Mouse (Mus musculus): ENCODE data around the gene Fam187b. TPM values are rescaled to one million over a fixed set of nuclear protein-coding genes. Genes with fewer than 3 reads are reported as not detected.
A peak's percentile ranks its signal among the peaks of the same experiment; 100 is the strongest.

Gene Fam187b
- polyA plus RNA-seq, 1 experiment from 2014 or later = 13.7 TPM

- Histone ChIP-seq H3K36me3 (ENCODE audit: control insufficient read depth, insufficient read depth, low read length) (peaks cover 23% of the 10 kb centered on the region; the same call in 1 of the 2 replicates), H3K9ac (ENCODE audit: low read depth, low read length) (peak overlapping the region; percentile 99), H3K4me3 (ENCODE audit: low read length) (peak overlapping the region; percentile 93), H3K4me2 (ENCODE audit: low read depth, low read length) (peak overlapping the region; percentile 64), H3K4me1 (ENCODE audit: control insufficient read depth, insufficient read depth, low read length) (peaks cover 17% of the 10 kb centered on the region), H3K27ac (ENCODE audit: low read length) (peak overlapping the region; percentile 98), H3K27me3 (replicated peaks; ENCODE audit: control insufficient read depth, insufficient read depth, low read length) (no peaks in the 10 kb centered on the region), H3K9me3 (ENCODE audit: control insufficient read depth, low read length) (no peaks in the 10 kb centered on the region)
- ATAC-seq = peak; percentile 75
- 0% methylated on average over 43 of the region's 43 CpGs for WGBS
These were observed 16.2 kb upstream of the Fam187b start for GRCm38 (mm10) chr7:30957367-30957783.

GRCm38 (mm10) chr7:30958109-30958865 is 15.3 kb upstream of the Fam187b start:
- H3K4me2 ChIP-seq (ENCODE audit: low read depth, low read length) = peak overlapping the region; percentile 64
- peak overlapping the region; percentile 98 for H3K27ac ChIP-seq (ENCODE audit: low read length)
- H3K9me3 ChIP-seq (ENCODE audit: control insufficient read depth, low read length) = no peaks in the 10 kb centered on the region
- no peaks in the 10 kb centered on the region for H3K27me3 ChIP-seq (replicated peaks; ENCODE audit: control insufficient read depth, insufficient read depth, low read length)
- no peak for ATAC-seq
- peaks cover 23% of the 10 kb centered on the region; the same call in 1 of the 2 replicates for H3K36me3 ChIP-seq (ENCODE audit: control insufficient read depth, insufficient read depth, low read length)
- H3K9ac ChIP-seq (ENCODE audit: low read depth, low read length) = peak overlapping the region; percentile 99
- H3K4me1 ChIP-seq (ENCODE audit: control insufficient read depth, insufficient read depth, low read length) = peaks cover 17% of the 10 kb centered on the region
- WGBS = 68% methylated on average over 28 of the region's 28 CpGs
- peak overlapping the region; percentile 93 for H3K4me3 ChIP-seq (ENCODE audit: low read length)

- H3K4me1 ChIP-seq (ENCODE audit: control insufficient read depth, insufficient read depth, low read length) = peaks cover 17% of the 10 kb centered on the region
- no peak for ATAC-seq
- H3K27me3 ChIP-seq (replicated peaks; ENCODE audit: control insufficient read depth, insufficient read depth, low read length) = no peaks in the 10 kb centered on the region
- peaks cover 16% of the 10 kb centered on the region; the same call in 1 of the 2 replicates for H3K36me3 ChIP-seq (ENCODE audit: control insufficient read depth, insufficient read depth, low read length)
- no peaks in the 10 kb centered on the region for H3K9me3 ChIP-seq (ENCODE audit: control insufficient read depth, low read length)
- no peak overlapping the region for H3K4me2 ChIP-seq (ENCODE audit: low read depth, low read length)
- WGBS = 96% methylated on average over 9 of the region's 9 CpGs
- H3K9ac ChIP-seq (ENCODE audit: low read depth, low read length) = 0 out of 2 replicates have a peak overlapping the region, but pooled peaks have one; percentile 99
- no peak overlapping the region for H3K4me3 ChIP-seq (ENCODE audit: low read length)
- H3K27ac ChIP-seq (ENCODE audit: low read length) = no peak overlapping the region
These were observed 14.6 kb upstream of the Fam187b start for GRCm38 (mm10) chr7:30958866-30959487.

GRCm38 (mm10) chr7:30959786-30960349 is 13.7 kb upstream of the Fam187b start:
- no peak for ATAC-seq
- Histone ChIP-seq H3K36me3 (ENCODE audit: control insufficient read depth, insufficient read depth, low read length) (peaks cover 12% of the 10 kb centered on the region; the same call in 1 of the 2 replicates), H3K9ac (ENCODE audit: low read depth, low read length) (no peak overlapping the region), H3K9me3 (ENCODE audit: control insufficient read depth, low read length) (no peaks in the 10 kb centered on the region), H3K27me3 (replicated peaks; ENCODE audit: control insufficient read depth, insufficient read depth, low read length) (no peaks in the 10 kb centered on the region), H3K4me2 (ENCODE audit: low read depth, low read length) (no peak overlapping the region), H3K4me3 (ENCODE audit: low read length) (no peak overlapping the region), H3K27ac (ENCODE audit: low read length) (no peak overlapping the region), H3K4me1 (ENCODE audit: control insufficient read depth, insufficient read depth, low read length) (peaks cover 17% of the 10 kb centered on the region)
- 86% methylated on average over 6 of the region's 6 CpGs for WGBS

GRCm38 (mm10) chr7:30962862-30963261 is 10.7 kb upstream of the Fam187b start:
- 89% methylated on average over 5 of the region's 5 CpGs for WGBS
- H3K4me2 ChIP-seq (ENCODE audit: low read depth, low read length) = no peak overlapping the region
- ATAC-seq = no peak

GRCm38 (mm10) chr7:30964366-30964765 is 9.2 kb upstream of the Fam187b start:
- no peak overlapping the region for H3K27ac ChIP-seq (ENCODE audit: low read length)
- no peaks in the 10 kb centered on the region for H3K27me3 ChIP-seq (replicated peaks; ENCODE audit: control insufficient read depth, insufficient read depth, low read length)
- H3K9me3 ChIP-seq (ENCODE audit: control insufficient read depth, low read length) = no peaks in the 10 kb centered on the region
- ATAC-seq = no peak
- no peaks in the 10 kb centered on the region for H3K4me1 ChIP-seq (ENCODE audit: control insufficient read depth, insufficient read depth, low read length)
- 0 out of 2 replicates have a peak, but pooled peaks cover 6% of the 10 kb centered on the region for H3K36me3 ChIP-seq (ENCODE audit: control insufficient read depth, insufficient read depth, low read length)
- no peak overlapping the region for H3K9ac ChIP-seq (ENCODE audit: low read depth, low read length)
- H3K4me3 ChIP-seq (ENCODE audit: low read length) = no peak overlapping the region
- 81% methylated on average over 7 of the region's 7 CpGs for WGBS
- H3K4me2 ChIP-seq (ENCODE audit: low read depth, low read length) = no peak overlapping the region

More at GRCm38 (mm10) chr7:30962862-30963261, 10.7 kb upstream of the Fam187b start:
- H3K9ac ChIP-seq (ENCODE audit: low read depth, low read length) = no peak overlapping the region
- H3K36me3 ChIP-seq (ENCODE audit: control insufficient read depth, insufficient read depth, low read length) = peaks cover 12% of the 10 kb centered on the region; the same call in 1 of the 2 replicates
- H3K4me3 ChIP-seq (ENCODE audit: low read length) = no peak overlapping the region
- H3K27ac ChIP-seq (ENCODE audit: low read length) = no peak overlapping the region
- no peaks in the 10 kb centered on the region for H3K27me3 ChIP-seq (replicated peaks; ENCODE audit: control insufficient read depth, insufficient read depth, low read length)
- no peaks in the 10 kb centered on the region for H3K9me3 ChIP-seq (ENCODE audit: control insufficient read depth, low read length)
- peaks cover 8% of the 10 kb centered on the region for H3K4me1 ChIP-seq (ENCODE audit: control insufficient read depth, insufficient read depth, low read length)

GRCm38 (mm10) chr7:30965677-30966076 is 7.9 kb upstream of the Fam187b start:
- WGBS = 84% methylated on average over 14 of the region's 14 CpGs
- ATAC-seq = no peak
- no peaks in the 10 kb centered on the region for H3K9me3 ChIP-seq (ENCODE audit: control insufficient read depth, low read length)
- H3K9ac ChIP-seq (ENCODE audit: low read depth, low read length) = no peak overlapping the region
- H3K27me3 ChIP-seq (replicated peaks; ENCODE audit: control insufficient read depth, insufficient read depth, low read length) = no peaks in the 10 kb centered on the region
- no peak overlapping the region for H3K4me3 ChIP-seq (ENCODE audit: low read length)
- H3K36me3 ChIP-seq (ENCODE audit: control insufficient read depth, insufficient read depth, low read length) = peaks cover 7% of the 10 kb centered on the region; the same call in 1 of the 2 replicates
- no peaks in the 10 kb centered on the region for H3K4me1 ChIP-seq (ENCODE audit: control insufficient read depth, insufficient read depth, low read length)
- no peak overlapping the region for H3K4me2 ChIP-seq (ENCODE audit: low read depth, low read length)
- no peak overlapping the region for H3K27ac ChIP-seq (ENCODE audit: low read length)

GRCm38 (mm10) chr7:30966657-30967056 is 6.9 kb upstream of the Fam187b start:
- no peak overlapping the region for H3K4me2 ChIP-seq (ENCODE audit: low read depth, low read length)
- peaks cover 3% of the 10 kb centered on the region; the same call in 1 of the 2 replicates for H3K4me1 ChIP-seq (ENCODE audit: control insufficient read depth, insufficient read depth, low read length)
- 80% methylated on average over 3 of the region's 3 CpGs for WGBS
- no peaks in the 10 kb centered on the region for H3K9me3 ChIP-seq (ENCODE audit: control insufficient read depth, low read length)
- no peak overlapping the region for H3K4me3 ChIP-seq (ENCODE audit: low read length)
- peaks cover 8% of the 10 kb centered on the region; the same call in 1 of the 2 replicates for H3K36me3 ChIP-seq (ENCODE audit: control insufficient read depth, insufficient read depth, low read length)
- no peaks in the 10 kb centered on the region for H3K27me3 ChIP-seq (replicated peaks; ENCODE audit: control insufficient read depth, insufficient read depth, low read length)
- H3K9ac ChIP-seq (ENCODE audit: low read depth, low read length) = peak overlapping the region; percentile 8; the same call in 1 of the 2 replicates
- H3K27ac ChIP-seq (ENCODE audit: low read length) = no peak overlapping the region
- no peak for ATAC-seq

GRCm38 (mm10) chr7:30968611-30969010 is 5.0 kb upstream of the Fam187b start:
- H3K9me3 ChIP-seq (ENCODE audit: control insufficient read depth, low read length) = no peaks in the 10 kb centered on the region
- WGBS = 86% methylated on average over 8 of the region's 8 CpGs
- no peak overlapping the region for H3K4me2 ChIP-seq (ENCODE audit: low read depth, low read length)
- no peak for ATAC-seq
- peaks cover 12% of the 10 kb centered on the region; the same call in 1 of the 2 replicates for H3K4me1 ChIP-seq (ENCODE audit: control insufficient read depth, insufficient read depth, low read length)
- H3K9ac ChIP-seq (ENCODE audit: low read depth, low read length) = no peak overlapping the region
- H3K36me3 ChIP-seq (ENCODE audit: control insufficient read depth, insufficient read depth, low read length) = peaks cover 5% of the 10 kb centered on the region; the same call in 1 of the 2 replicates
- H3K27me3 ChIP-seq (replicated peaks; ENCODE audit: control insufficient read depth, insufficient read depth, low read length) = peaks cover 5% of the 10 kb centered on the region
- H3K27ac ChIP-seq (ENCODE audit: low read length) = no peak overlapping the region
- H3K4me3 ChIP-seq (ENCODE audit: low read length) = no peak overlapping the region
